Mouse (Mus musculus) testis, adult 2 months (tissue): ENCODE measurements at regions not wholly inside any gene's neighbourhood (a gene's known extent, or its start where the extent isn't known, plus 50 kb on each side); places are given as distances from the start of the nearest gene placed in this dataset.

Experiments
- CTCF ChIP-seq: fragments of 200-500 bp; IDR thresholded peaks from 2 replicates; pipeline ENCODE4 v1.5.1; 2012; ENCODE audit warnings: low read depth, mild to moderate bottlenecking, inconsistent platforms, low read length, moderate library complexity; ENCODE audit not compliant: control insufficient read depth, insufficient read depth, insufficient replicate concordance
- POLR2A ChIP-seq: fragments of 200-500 bp; IDR thresholded peaks from 2 replicates; pipeline ENCODE4 v1.6.1; 2012; ENCODE audit warnings: low read depth, mild to moderate bottlenecking, inconsistent platforms, low read length, moderate library complexity; ENCODE audit not compliant: control insufficient read depth

GRCm38 (mm10) chr14:46530452-46530851, 140.0 kb upstream of the Bmp4 start:
- no peak for TF ChIP-seq POLR2A
- no peak for TF ChIP-seq CTCF
